Mouse (Mus musculus): ENCODE measurements around the gene Palm. TPM values are rescaled to one million over a fixed set of nuclear protein-coding genes. Genes with fewer than 3 reads are reported as not detected.
A peak's percentile ranks its signal among the peaks of the same experiment; 100 is the strongest.

Gene Palm
- total RNA-seq, 2 experiments from 2014 or later, result 11.1 to 22.9 TPM

GRCm38 (mm10) chr10:79854801-79855541, 61.6 kb downstream of the Palm start:
- peak; percentile 63 for DNase-seq (ENCODE audit: low spot score)

- DNase-seq (ENCODE audit: low spot score), result no peak
These were observed 62.3 kb downstream of the Palm start for GRCm38 (mm10) chr10:79855558-79856184.

DNA sequence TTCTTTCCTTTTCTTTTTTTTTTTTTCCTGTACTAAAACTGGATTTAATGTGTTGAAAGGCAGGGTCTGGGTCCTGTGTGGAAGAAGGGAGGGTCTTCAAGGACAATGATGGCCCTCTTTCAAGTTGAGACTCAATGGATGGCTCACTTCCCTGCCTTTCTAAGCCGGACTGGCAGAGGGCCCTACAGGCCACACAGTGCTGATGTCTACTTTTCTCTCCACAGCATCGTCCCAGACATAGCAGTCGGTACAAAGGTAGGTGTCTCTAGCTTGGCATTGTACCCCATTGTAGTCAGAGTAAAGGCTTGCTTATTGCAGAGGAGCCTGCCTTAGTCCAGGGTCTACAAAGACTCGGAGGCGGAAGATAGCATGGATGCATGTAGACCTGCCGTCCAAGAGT, 62.9 kb downstream of the Palm start:
- DNase-seq (ENCODE audit: low spot score), result no peak

- no peak for DNase-seq (ENCODE audit: low spot score)
These were observed 63.5 kb downstream of the Palm start for GRCm38 (mm10) chr10:79856704-79857451.

DNA sequence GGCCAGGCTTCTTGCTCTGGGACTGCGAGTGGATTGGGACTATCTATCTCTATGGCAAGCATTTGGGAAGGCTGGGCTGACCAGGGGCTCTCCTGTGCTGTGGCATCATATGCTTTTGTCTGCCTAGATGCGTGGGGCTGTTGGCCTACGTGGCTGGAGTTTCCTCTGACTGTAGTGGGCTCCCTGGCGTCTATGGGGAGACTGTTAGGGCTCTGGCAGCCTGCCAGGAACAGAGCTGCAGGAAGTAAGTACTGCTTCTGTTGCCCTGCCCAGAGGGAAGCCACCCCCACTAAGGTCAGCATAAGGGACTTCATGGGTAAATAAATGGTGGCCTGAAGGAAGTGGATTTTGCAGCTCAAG, 64.1 kb downstream of the Palm start:
- peak; percentile 50 for DNase-seq (ENCODE audit: low spot score)

- no peak for DNase-seq (ENCODE audit: low spot score)
These were observed 64.5 kb downstream of the Palm start for GRCm38 (mm10) chr10:79857894-79858293.

- DNase-seq (ENCODE audit: low spot score), result no peak
These were observed 65.2 kb downstream of the Palm start for GRCm38 (mm10) chr10:79858416-79859074.

- DNase-seq (ENCODE audit: low spot score), result no peak
These were observed 65.7 kb downstream of the Palm start for GRCm38 (mm10) chr10:79859116-79859515.

DNA sequence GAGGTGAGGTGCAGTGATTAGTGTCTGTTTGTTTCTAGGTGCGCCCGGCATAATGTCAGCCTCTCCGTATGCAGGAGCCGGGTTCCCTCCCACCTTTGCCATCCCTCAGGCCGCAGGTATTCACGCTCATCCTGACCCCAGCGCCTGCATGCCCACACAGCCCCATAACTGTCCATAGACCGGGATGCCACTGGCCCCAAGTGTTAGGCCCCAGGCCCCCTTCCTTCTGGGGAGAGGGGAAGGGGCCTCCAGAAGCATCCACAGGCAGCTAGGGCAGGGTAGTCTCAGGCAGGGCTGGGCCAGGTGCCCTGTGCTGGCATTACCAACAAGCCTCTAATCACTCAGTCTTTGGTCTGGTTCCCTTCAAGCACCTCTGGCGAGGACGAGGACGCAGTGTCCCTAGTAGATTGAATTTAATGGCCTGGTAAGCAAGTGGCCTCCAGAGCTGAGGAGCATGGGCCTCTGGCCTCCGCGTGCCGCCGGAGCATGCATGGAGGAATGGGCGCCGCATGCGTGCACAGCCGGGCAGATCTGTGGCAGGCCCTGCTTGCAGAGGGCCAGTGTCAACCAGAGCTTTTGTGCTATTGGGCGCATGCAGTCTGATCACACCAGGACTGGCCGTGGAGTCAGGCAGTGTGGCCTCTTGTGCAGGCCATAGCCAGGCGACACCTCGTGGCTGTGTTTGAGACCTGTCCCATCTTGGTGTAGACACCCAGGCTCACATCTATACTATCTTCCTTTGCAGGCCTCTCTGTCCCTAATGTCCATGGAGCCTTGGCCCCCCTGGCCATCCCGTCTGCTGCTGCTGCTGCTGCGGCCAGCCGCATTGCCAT, 66.9 kb downstream of the Palm start:
- no peak for DNase-seq (ENCODE audit: low spot score)

DNA sequence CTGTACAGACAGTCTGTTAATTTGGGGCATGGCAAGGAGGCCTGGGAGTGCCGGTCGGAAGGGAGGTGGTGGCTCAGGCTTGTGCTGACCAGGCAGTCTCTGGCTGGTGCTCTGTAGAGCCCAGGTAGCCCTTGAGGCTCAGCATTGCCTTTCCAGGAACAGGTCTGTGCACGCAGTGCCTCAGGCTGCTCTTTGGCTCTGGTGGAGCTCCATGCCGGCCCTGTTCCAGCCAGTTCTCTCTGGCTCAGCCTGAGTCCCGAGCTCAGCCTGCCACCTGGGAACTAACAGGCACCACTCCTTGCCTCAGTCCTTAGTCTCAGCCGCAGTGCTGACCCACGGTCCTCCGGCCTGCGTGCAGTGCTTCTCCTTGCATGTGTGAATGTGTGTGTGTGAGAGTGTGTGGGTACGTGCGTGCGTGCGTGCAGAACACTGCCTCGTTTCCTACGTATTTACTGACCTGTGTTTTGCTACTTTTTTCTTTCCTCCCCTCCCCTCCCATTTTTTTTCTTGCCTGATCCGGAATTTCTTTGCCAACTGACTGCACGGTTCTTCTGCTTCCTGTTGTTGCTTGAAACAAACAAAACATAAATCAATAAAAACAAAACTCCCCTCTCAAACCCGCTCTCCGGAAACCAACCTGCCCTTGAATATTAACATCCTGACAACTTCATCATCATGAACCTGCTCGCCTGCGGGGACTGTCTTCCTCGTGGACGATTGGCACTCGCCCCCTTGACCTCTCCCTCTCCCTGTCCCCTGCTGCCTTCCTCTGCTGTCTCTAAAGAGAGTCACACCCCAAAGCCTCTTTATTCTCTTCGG, 68.1 kb downstream of the Palm start:
- no peak for DNase-seq (ENCODE audit: low spot score)

GRCm38 (mm10) chr10:79862049-79862788, 68.8 kb downstream of the Palm start:
- no peak for DNase-seq (ENCODE audit: low spot score)

GRCm38 (mm10) chr10:79862925-79863324, 69.6 kb downstream of the Palm start:
- DNase-seq (ENCODE audit: low spot score), result no peak

DNA sequence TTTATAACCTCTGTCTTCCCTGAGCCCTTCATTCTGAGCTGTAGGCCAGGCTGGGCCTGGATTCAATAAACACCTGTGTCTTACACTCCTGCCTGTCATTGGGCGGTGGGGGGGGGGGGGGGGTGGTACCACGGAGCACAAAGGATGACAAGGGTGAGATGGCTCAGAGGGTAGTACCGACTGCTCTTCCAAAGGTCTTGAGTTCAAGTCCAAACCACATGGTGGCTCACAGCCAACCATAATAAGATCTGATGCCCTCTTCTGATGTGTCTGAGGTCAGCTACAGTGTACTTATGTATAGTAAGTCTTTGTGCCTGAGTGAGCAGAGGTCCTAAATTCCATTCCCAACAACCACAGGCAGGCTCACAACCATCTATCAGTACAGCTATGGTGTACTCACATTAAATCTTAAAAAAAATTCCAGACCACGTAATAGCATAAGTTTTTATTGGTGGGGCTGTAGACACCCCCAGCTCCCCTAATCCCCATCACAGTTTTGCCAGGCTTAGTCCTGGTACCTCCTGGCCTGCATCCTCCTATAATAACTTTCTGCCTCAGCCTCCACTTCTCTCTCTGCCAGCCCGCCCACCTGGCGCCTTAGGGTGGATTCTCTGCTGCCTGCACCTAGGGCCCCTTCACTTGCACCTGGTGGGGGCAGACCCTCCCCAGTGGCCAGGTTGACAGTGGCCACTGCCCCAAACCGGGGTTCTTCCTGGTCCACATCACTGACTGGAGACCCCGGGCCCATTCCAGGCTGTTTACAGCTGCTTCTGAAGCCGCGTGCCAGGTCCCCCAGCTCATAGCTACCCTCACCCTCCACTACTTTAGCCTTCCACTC, 71.2 kb downstream of the Palm start:
- DNase-seq (ENCODE audit: low spot score), result no peak

DNA sequence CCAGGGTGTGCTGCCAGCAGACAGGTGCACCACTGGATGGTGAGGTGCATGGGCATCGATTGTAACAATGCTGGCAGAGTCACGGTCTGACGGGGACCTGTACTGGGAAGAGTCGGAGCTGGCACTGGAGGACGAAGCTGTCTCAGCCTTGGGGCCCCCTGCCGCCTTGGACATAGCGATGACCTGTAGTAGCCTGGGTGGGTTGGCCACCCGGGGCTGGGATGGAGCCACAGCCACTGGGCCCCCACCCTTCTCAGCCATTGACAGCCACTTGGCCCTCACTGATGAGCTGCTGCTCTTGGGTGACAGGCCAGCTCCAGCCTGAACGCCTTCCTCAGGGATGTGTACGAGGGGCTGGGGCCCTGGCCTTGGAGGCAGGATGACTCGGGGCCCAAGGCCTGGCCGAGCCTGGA, 71.8 kb downstream of the Palm start:
- DNase-seq (ENCODE audit: low spot score), result no peak

DNA sequence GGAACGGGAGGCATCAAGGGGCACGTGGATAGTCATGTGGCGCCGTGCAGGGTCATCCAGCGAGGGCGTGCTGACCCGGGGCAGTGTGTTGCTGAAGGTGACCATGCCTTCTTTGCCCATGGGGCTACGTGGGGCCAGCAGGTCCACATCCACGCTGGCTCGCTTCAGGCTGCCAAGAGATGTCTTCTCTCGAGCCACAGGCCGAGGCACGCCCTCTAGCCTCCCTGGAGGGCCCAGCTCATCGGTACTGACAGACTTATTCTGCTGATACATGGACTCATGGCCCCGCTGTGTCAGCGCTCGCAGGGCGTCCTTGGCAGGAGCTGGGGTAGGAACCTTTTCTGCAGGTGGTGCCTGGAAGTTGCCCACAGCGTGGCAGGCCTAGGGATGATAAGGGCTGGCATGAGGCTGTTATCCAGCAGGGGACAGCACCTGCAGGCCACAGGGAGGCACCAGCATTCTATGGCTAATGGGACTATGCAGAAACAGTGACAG, 72.5 kb downstream of the Palm start:
- no peak for DNase-seq (ENCODE audit: low spot score)

GRCm38 (mm10) chr10:79866601-79867000, 73.2 kb downstream of the Palm start:
- no peak for DNase-seq (ENCODE audit: low spot score)

Measured in gastrocnemius, adult 18-20 months (tissue).